Mouse (Mus musculus) midbrain, embryonic 15.5 days (tissue): ENCODE measurements at regions not wholly inside any gene's neighbourhood (a gene's known extent, or its start where the extent isn't known, plus 50 kb on each side); places are given as distances from the start of the nearest gene placed in this dataset.

Source experiments
- ATAC-seq: fragments of 200-750 bp; cut with Nextera tagmentation; replicated peaks from 2 replicates; pipeline ENCODE4 v1.8.0; 2017; ENCODE audit warnings: moderate TSS enrichment
- H3K27ac ChIP-seq: fragments of 300-500 bp; sonication (generic); 2 replicates; pipeline ENCODE4 v1.5.1; 2015; ENCODE audit warnings: mild to moderate bottlenecking, inconsistent platforms
- H3K27me3 ChIP-seq: fragments of 300-500 bp; sonication (generic); replicated peaks from 2 replicates; pipeline ENCODE4 v1.6.1; 2015; ENCODE audit warnings: inconsistent platforms
- H3K36me3 ChIP-seq: fragments of 300-500 bp; sonication (generic); replicated peaks from 2 replicates; pipeline ENCODE4 v1.6.1; 2015; ENCODE audit warnings: inconsistent platforms
- H3K4me1 ChIP-seq: fragments of 300-500 bp; sonication (generic); 2 replicates; pipeline ENCODE4 v1.6.1; 2015; ENCODE audit warnings: inconsistent platforms
- H3K4me2 ChIP-seq: fragments of 300-500 bp; sonication (generic); 2 replicates; pipeline ENCODE4 v1.6.1; 2015; ENCODE audit warnings: inconsistent platforms, mild to moderate bottlenecking, moderate library complexity
- H3K4me3 ChIP-seq: fragments of 300-500 bp; sonication (generic); 2 replicates; pipeline ENCODE4 v1.5.1; 2015; ENCODE audit warnings: mild to moderate bottlenecking, inconsistent platforms
- H3K9ac ChIP-seq: fragments of 300-500 bp; sonication (generic); 2 replicates; pipeline ENCODE4 v1.6.1; 2015; ENCODE audit warnings: mild to moderate bottlenecking, inconsistent platforms
- H3K9me3 ChIP-seq: fragments of 300-500 bp; sonication (generic); 2 replicates; pipeline ENCODE4 v1.6.1; 2016; ENCODE audit warnings: inconsistent platforms
- WGBS: fragments of 180-500 bp; shearing (Covaris S2); methylation state at CpG from one replicate; pipeline ENCODE4 v1.1.7; 2015; ENCODE audit warnings: mixed read lengths; 5-methylcytosine and 5-hydroxymethylcytosine counted together

- ATAC-seq, result no peak
- no peaks in the 10 kb centered on the region for H3K36me3 ChIP-seq
- H3K9ac ChIP-seq, result no peak overlapping the region
- no peaks in the 10 kb centered on the region for H3K4me1 ChIP-seq
- H3K4me2 ChIP-seq, result no peak overlapping the region
- H3K27me3 ChIP-seq, result no peaks in the 10 kb centered on the region
- no peaks in the 10 kb centered on the region for H3K9me3 ChIP-seq
- no peak overlapping the region for H3K4me3 ChIP-seq
- 94% methylated on average over 9 of the region's 9 CpGs for WGBS
- no peak overlapping the region for H3K27ac ChIP-seq
These were observed 144.9 kb downstream of the Ndfip2 start for GRCm38 (mm10) chr14:105403256-105403655.

- H3K4me3 ChIP-seq, result no peak overlapping the region
- no peaks in the 10 kb centered on the region for H3K27me3 ChIP-seq
- no peak for ATAC-seq
- H3K27ac ChIP-seq, result no peak overlapping the region
- H3K9ac ChIP-seq, result no peak overlapping the region
- H3K4me1 ChIP-seq, result 0 out of 2 replicates have a peak, but pooled peaks cover 1% of the 10 kb centered on the region
- 97% methylated on average over 10 of the region's 10 CpGs for WGBS
- no peaks in the 10 kb centered on the region for H3K9me3 ChIP-seq
- no peaks in the 10 kb centered on the region for H3K36me3 ChIP-seq
- H3K4me2 ChIP-seq, result no peak overlapping the region
These were observed 144.2 kb downstream of the Ndfip2 start for GRCm38 (mm10) chr14:105402556-105402955.

- Histone ChIP-seq H3K27me3 (no peaks in the 10 kb centered on the region), H3K4me1 (0 out of 2 replicates have a peak, but pooled peaks cover 3% of the 10 kb centered on the region), H3K27ac (no peak overlapping the region), H3K36me3 (no peaks in the 10 kb centered on the region), H3K4me2 (no peak overlapping the region; the same call in 1 of the 2 replicates), H3K9me3 (no peaks in the 10 kb centered on the region), H3K9ac (no peak overlapping the region), H3K4me3 (no peak overlapping the region)
- no peak; the same call in 1 of the 2 replicates for ATAC-seq
- WGBS, result 24% methylated on average over 8 of the region's 8 CpGs
These were observed 139.1 kb downstream of the Ndfip2 start for GRCm38 (mm10) chr14:105397467-105397866.

DNA sequence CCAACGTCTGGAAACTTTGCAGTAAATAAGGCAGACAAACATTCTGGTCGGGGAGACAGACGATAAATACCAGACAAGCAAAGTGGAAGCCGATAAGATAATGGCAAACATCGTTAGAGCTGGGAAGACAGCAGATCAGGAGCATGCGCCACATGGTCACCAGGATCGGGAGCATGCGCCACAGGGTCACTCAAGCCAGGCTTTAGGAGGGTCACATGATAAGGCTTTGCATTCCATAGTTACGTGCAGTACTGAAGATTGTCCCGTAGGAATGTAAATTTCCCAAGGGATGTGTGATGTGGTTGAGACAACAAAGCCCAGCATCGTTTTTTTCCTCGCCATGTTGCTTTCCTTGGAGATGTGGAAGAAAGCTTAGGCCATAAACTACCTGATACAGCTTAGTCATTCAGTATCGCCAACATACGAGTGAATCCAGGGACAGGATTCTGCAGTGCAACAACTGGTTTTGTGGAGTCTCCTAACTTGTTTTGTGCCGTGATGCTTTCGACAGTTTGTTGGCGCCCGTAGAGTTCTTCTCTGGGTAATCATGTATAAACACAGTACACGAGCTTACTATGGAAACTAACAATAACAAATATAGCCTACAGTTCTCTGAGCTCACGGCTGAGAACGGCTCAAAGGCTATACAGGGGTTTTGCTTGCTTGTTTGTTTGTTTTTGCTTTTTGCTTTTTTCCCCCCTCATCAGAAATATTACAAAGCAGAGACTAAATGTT is 133.9 kb downstream of the Ndfip2 start:
- ATAC-seq, result no peak
- no peaks in the 10 kb centered on the region for H3K4me1 ChIP-seq
- H3K27me3 ChIP-seq, result no peaks in the 10 kb centered on the region
- H3K4me2 ChIP-seq, result no peak overlapping the region
- H3K27ac ChIP-seq, result no peak overlapping the region
- H3K9ac ChIP-seq, result no peak overlapping the region
- WGBS, result 92% methylated on average over 21 of the region's 21 CpGs
- no peaks in the 10 kb centered on the region for H3K9me3 ChIP-seq
- H3K36me3 ChIP-seq, result no peaks in the 10 kb centered on the region
- no peak overlapping the region for H3K4me3 ChIP-seq

DNA sequence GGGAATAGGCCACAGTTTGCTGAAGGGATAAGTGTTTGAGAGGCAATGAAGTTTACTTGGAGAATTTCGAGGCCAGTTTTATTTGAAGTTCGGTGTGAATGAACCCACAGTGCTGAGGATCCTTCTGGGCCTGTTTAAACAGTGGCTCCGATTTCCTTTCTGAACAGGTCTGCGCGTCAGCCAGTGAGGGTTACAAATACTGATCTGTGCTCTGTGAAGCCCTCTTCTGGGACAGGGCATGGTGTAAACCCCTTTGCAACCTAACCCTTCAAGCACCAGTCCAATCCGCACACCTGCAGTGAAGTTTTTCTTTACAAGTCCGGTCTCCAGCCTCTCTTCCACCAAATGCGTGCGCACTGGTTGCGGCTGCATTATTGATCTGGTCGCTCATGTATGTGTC is 133.1 kb downstream of the Ndfip2 start:
- no peak overlapping the region for H3K4me3 ChIP-seq
- ATAC-seq, result no peak
- H3K9me3 ChIP-seq, result no peaks in the 10 kb centered on the region
- H3K27me3 ChIP-seq, result no peaks in the 10 kb centered on the region
- H3K36me3 ChIP-seq, result no peaks in the 10 kb centered on the region
- H3K4me1 ChIP-seq, result no peaks in the 10 kb centered on the region
- 86% methylated on average over 11 of the region's 11 CpGs for WGBS
- no peak overlapping the region for H3K9ac ChIP-seq
- no peak overlapping the region for H3K4me2 ChIP-seq
- no peak overlapping the region for H3K27ac ChIP-seq

DNA sequence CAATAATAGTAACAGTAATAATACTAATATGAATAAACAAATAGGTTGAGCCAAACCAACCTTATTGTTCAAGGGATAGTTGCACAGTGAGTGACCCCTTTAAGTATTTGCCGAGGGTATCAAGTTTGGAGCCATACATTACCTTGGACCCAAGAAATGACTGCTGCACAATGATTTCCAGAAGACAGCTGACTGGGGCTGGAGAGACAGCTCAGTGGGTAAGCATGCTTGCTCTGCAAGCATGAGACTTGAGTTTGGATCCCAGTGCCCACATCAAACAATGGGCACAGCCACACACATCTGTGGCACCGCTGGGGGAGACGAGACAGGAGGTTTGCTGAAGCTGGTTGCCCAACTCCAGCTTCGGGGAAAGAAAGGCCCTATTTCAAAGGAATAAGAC is 126.7 kb downstream of the Ndfip2 start:
- Histone ChIP-seq H3K9me3 (no peaks in the 10 kb centered on the region), H3K27ac (no peak overlapping the region), H3K4me2 (no peak overlapping the region), H3K36me3 (no peaks in the 10 kb centered on the region), H3K27me3 (no peaks in the 10 kb centered on the region), H3K4me1 (no peaks in the 10 kb centered on the region), H3K9ac (no peak overlapping the region), H3K4me3 (no peak overlapping the region)
- WGBS, result 71% methylated on average over 4 of the region's 4 CpGs
- no peak for ATAC-seq

DNA sequence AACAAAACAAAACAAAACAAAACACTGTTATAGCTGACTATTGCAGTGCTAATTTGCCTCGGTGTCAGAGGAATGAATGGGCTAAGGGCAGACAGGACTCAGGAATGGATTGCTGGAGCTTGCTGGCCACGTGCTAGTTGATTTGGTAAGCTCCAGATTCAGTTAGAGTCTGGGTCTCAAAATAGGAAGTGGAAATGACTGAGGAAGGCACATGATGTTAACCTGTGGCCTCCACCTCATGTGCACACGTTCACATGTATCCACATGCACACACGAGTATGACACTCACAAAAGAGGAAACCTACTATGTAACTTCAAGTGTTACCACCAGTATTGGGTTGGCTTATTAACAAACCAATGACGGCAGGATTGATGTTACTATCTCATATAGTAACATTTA is 125.0 kb downstream of the Ndfip2 start:
- no peaks in the 10 kb centered on the region for H3K36me3 ChIP-seq
- ATAC-seq, result no peak
- H3K9ac ChIP-seq, result no peak overlapping the region
- no peaks in the 10 kb centered on the region for H3K27me3 ChIP-seq
- H3K27ac ChIP-seq, result no peak overlapping the region
- H3K4me2 ChIP-seq, result no peak overlapping the region
- no peaks in the 10 kb centered on the region for H3K9me3 ChIP-seq
- H3K4me3 ChIP-seq, result no peak overlapping the region
- 83% methylated on average over 5 of the region's 5 CpGs for WGBS
- H3K4me1 ChIP-seq, result no peaks in the 10 kb centered on the region

DNA sequence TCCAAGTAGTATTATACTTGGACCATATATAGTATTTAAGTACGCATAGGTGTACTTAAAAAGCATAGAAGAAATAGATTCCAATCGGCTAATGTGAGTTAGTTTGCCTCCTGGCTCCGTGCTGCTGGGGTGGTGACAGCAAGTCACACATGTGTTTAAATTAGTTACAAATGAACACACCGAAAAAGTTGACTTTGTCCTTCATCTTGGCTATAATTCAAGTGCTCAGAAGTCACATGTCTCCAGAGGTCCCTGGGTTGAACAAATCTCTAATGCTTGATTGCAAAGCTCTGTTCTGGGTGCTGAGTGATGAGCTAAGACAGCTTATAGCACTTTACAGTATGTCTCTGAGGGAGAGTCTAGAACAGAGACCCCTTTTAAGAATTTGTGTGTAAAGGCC is 121.7 kb downstream of the Ndfip2 start:
- H3K4me2 ChIP-seq, result no peak overlapping the region
- no peaks in the 10 kb centered on the region for H3K4me1 ChIP-seq
- no peak for ATAC-seq
- no peak overlapping the region for H3K9ac ChIP-seq
- H3K9me3 ChIP-seq, result no peaks in the 10 kb centered on the region
- no peak overlapping the region for H3K27ac ChIP-seq
- WGBS, result 90% methylated on average over 4 of the region's 4 CpGs
- no peaks in the 10 kb centered on the region for H3K36me3 ChIP-seq
- no peaks in the 10 kb centered on the region for H3K27me3 ChIP-seq
- H3K4me3 ChIP-seq, result no peak overlapping the region

- no peaks in the 10 kb centered on the region for H3K4me1 ChIP-seq
- H3K4me3 ChIP-seq, result no peak overlapping the region
- no peaks in the 10 kb centered on the region for H3K36me3 ChIP-seq
- 0 out of 2 replicates have a peak, but pooled peaks have one; percentile 33 for ATAC-seq
- H3K9me3 ChIP-seq, result no peaks in the 10 kb centered on the region
- H3K27ac ChIP-seq, result no peak overlapping the region
- H3K9ac ChIP-seq, result no peak overlapping the region
- WGBS, result 48% methylated on average over 5 of the region's 5 CpGs
- no peaks in the 10 kb centered on the region for H3K27me3 ChIP-seq
- H3K4me2 ChIP-seq, result no peak overlapping the region
These were observed 119.4 kb downstream of the Ndfip2 start for GRCm38 (mm10) chr14:105377770-105378169.

DNA sequence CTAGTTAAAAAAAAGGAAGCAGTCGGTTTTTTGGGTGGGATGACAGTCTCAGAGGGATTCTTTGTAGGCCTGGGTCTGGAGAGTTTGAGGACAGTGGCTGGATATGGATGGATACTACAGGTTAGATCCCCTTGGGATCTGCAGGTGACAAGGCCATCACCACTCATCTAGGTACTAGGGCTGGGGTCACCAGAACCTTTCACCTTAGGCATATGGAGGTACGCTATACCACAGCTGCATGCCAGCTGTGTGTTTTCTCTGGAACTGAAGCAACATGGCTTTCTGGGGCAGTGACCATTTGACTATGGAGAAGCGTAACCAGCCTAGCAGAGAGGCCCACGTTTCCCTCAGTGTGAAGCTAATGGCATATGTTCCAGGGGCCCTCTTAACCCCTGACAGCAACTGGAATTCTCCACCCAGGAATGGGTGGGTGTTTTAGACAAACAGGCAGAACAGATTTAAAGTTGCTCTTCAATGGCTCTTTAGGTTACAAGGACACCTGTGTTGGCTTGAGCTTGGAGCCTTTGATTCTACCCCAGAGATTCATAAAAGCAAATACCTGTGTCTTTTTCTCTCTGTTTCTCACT is 118.8 kb downstream of the Ndfip2 start:
- Histone ChIP-seq H3K4me2 (no peak overlapping the region), H3K36me3 (no peaks in the 10 kb centered on the region), H3K9me3 (no peaks in the 10 kb centered on the region), H3K4me3 (no peak overlapping the region), H3K9ac (no peak overlapping the region), H3K27ac (no peak overlapping the region), H3K27me3 (no peaks in the 10 kb centered on the region), H3K4me1 (no peaks in the 10 kb centered on the region)
- no peak for ATAC-seq
- WGBS, result 79% methylated on average over 4 of the region's 4 CpGs

DNA sequence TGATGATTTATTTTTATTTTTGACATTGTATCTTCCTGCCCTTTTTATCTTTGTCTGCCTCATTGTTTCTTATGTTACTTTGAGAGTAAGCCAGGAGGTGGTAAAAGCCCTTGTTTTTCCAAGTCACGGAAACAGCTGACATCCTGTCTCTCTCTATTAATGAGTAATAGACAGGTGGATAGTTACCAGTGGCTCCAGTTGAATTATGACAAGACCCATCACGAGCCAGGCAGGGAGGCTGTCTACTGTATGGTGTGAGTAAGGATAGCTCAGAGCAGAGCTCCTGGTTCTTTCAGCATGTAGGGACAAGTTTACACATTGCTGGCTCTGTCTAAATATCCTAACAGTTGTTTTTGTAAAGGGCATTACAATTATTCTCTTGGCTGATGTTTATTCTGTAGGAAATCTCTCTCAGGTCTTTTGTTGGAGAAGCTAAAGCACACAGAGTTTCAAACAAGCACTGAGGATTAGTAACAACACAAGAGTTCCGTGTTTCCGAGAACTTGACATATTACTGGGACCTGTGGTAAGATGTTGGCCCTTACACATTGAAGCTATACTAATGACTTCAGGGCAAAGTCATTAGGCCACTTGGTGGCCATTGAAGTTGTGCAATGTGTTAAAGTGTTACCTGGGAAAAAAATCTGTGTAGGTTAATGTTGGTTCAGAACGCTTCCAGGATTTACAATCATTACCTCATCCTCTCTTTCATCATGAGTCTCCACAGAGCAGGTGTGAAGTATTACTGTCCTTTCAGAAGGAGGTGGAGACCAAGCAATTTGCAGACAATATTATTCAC is 111.5 kb downstream of the Ndfip2 start:
- no peak overlapping the region for H3K9ac ChIP-seq
- no peak overlapping the region for H3K4me2 ChIP-seq
- no peaks in the 10 kb centered on the region for H3K36me3 ChIP-seq
- no peak for ATAC-seq
- H3K27ac ChIP-seq, result no peak overlapping the region
- WGBS, result 84% methylated on average over 5 of the region's 5 CpGs
- no peaks in the 10 kb centered on the region for H3K27me3 ChIP-seq
- H3K4me1 ChIP-seq, result no peaks in the 10 kb centered on the region
- no peaks in the 10 kb centered on the region for H3K9me3 ChIP-seq
- H3K4me3 ChIP-seq, result no peak overlapping the region

DNA sequence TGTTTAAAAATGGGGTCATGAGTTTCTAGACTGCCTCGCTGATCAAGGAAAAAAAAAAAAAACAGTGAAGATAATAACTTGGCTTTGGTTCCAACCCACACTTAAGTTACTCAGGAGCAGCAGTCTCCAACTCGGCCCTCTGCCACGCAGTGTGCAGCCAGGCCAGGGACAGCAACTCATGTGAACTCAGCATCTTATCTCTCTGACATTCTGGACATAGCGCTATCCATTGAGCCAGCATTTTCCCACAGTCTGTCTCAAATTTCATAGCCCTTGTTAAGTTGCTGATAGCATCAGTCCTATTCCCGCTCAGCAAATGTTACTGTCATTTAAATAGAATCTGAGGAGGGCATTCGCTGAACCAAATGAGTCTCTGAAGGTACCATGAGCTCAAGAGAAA is 102.2 kb downstream of the Ndfip2 start:
- no peak for ATAC-seq
- H3K4me1 ChIP-seq, result no peaks in the 10 kb centered on the region
- no peaks in the 10 kb centered on the region for H3K27me3 ChIP-seq
- no peak overlapping the region for H3K27ac ChIP-seq
- 82% methylated on average over 6 of the region's 6 CpGs for WGBS
- H3K4me3 ChIP-seq, result no peak overlapping the region
- no peak overlapping the region for H3K9ac ChIP-seq
- H3K9me3 ChIP-seq, result no peaks in the 10 kb centered on the region
- H3K36me3 ChIP-seq, result no peaks in the 10 kb centered on the region
- no peak overlapping the region for H3K4me2 ChIP-seq
